Mouse (Mus musculus): ENCODE data around the gene Tns4. TPM values are rescaled to one million over a fixed set of nuclear protein-coding genes. Genes with fewer than 3 reads are reported as not detected.

The Tns4 gene
- polyA plus RNA-seq, 1 experiment: not detected

- Histone ChIP-seq H3K4me1 (ENCODE audit: control insufficient read depth, insufficient read depth, low read length) (peaks cover 19% of the 10 kb centered on the region), H3K4me3 (ENCODE audit: insufficient read depth, low read depth, low read length) (peak overlapping the region; percentile 44), H3K27ac (ENCODE audit: insufficient read depth, low read depth, low read length) (no peak overlapping the region)
- TF ChIP-seq POLR2A (IDR thresholded peaks at IDR 0.05; ENCODE audit: insufficient read depth, low read depth, low read length) (no peak), CTCF (IDR thresholded peaks at IDR 0.05; ENCODE audit: insufficient read depth, low read depth, low read length) (no peak)
- 5% methylated on average over 17 of the region's 17 CpGs for WGBS
These were observed 48.6 kb downstream of the Tns4 start for GRCm38 (mm10) chr11:99040346-99040974.

DNA sequence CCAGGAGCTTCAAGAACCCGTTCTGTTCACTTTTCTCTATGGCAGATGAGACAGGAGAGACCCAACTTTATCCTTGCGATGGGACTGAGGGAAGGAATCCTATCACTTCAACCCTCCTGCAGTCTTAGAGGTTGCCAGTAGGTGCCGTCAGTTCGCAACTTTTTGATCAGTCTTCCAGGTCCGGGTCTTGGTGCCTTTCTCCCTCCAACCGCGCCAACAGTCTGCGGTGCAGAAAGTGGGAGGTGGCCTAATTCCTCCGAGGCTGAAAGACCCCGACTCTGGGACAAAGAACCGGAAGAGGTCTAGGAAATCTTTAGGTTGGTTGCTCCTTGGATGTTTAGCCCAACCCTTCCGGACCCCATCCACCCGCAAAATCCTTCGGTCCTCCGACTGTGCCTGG lies 49.3 kb downstream of the Tns4 start:
- TF ChIP-seq POLR2A (IDR thresholded peaks at IDR 0.05; ENCODE audit: insufficient read depth, low read depth, low read length): no peak
- peak; percentile 74 for TF ChIP-seq CTCF (IDR thresholded peaks at IDR 0.05; ENCODE audit: insufficient read depth, low read depth, low read length)
- H3K4me3 ChIP-seq (ENCODE audit: insufficient read depth, low read depth, low read length): peak overlapping the region; percentile 33
- no peak overlapping the region for H3K27ac ChIP-seq (ENCODE audit: insufficient read depth, low read depth, low read length)
- H3K4me1 ChIP-seq (ENCODE audit: control insufficient read depth, insufficient read depth, low read length): peaks cover 19% of the 10 kb centered on the region
- WGBS: under 1% methylated on average over 15 of the region's 15 CpGs

- H3K4me1 ChIP-seq (ENCODE audit: control insufficient read depth, insufficient read depth, low read length): peaks cover 14% of the 10 kb centered on the region
- WGBS: 87% methylated on average over 6 of the region's 6 CpGs
- H3K4me3 ChIP-seq (ENCODE audit: insufficient read depth, low read depth, low read length): no peak overlapping the region
- no peak overlapping the region for H3K27ac ChIP-seq (ENCODE audit: insufficient read depth, low read depth, low read length)
- no peak for TF ChIP-seq POLR2A (IDR thresholded peaks at IDR 0.05; ENCODE audit: insufficient read depth, low read depth, low read length)
- TF ChIP-seq CTCF (IDR thresholded peaks at IDR 0.05; ENCODE audit: insufficient read depth, low read depth, low read length): no peak
These were observed 52.9 kb downstream of the Tns4 start for GRCm38 (mm10) chr11:99036254-99036653.

GRCm38 (mm10) chr11:99035350-99035749 lies 53.8 kb downstream of the Tns4 start:
- 68% methylated on average over 4 of the region's 4 CpGs for WGBS
- H3K4me3 ChIP-seq (ENCODE audit: insufficient read depth, low read depth, low read length): no peak overlapping the region
- H3K27ac ChIP-seq (ENCODE audit: insufficient read depth, low read depth, low read length): no peak overlapping the region
- no peak for TF ChIP-seq CTCF (IDR thresholded peaks at IDR 0.05; ENCODE audit: insufficient read depth, low read depth, low read length)
- TF ChIP-seq POLR2A (IDR thresholded peaks at IDR 0.05; ENCODE audit: insufficient read depth, low read depth, low read length): no peak
- H3K4me1 ChIP-seq (ENCODE audit: control insufficient read depth, insufficient read depth, low read length): peaks cover 5% of the 10 kb centered on the region

DNA sequence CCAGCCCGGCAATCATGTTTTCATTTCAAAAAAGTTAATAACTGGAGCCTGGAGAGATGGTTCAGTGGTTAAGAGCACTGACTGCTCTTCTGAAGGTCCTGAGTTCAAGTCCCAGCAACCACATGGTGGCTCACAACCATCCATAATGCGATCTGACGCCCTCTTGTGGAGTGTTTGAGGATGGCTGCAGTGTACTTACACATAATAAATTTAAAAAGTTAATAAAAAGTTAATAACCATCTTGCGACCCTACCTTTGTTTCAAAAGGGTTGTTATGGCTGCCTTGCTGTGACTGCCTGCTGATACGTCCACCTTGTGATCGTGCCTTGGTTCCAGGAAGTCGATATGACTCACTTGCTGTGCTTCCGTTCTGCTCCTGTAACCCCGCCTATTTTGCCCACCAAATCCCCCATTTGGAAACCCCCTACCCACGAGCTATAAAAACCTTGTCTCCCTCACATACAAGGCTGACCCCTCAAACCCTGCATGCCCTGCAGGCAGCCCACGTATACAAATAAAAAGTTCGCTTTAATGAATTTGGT lies 62.1 kb downstream of the Tns4 start:
- peaks cover 10% of the 10 kb centered on the region for H3K4me1 ChIP-seq (ENCODE audit: control insufficient read depth, insufficient read depth, low read length)
- WGBS: 88% methylated on average over 12 of the region's 12 CpGs
- no peak for TF ChIP-seq CTCF (IDR thresholded peaks at IDR 0.05; ENCODE audit: insufficient read depth, low read depth, low read length)
- no peak for TF ChIP-seq POLR2A (IDR thresholded peaks at IDR 0.05; ENCODE audit: insufficient read depth, low read depth, low read length)

DNA sequence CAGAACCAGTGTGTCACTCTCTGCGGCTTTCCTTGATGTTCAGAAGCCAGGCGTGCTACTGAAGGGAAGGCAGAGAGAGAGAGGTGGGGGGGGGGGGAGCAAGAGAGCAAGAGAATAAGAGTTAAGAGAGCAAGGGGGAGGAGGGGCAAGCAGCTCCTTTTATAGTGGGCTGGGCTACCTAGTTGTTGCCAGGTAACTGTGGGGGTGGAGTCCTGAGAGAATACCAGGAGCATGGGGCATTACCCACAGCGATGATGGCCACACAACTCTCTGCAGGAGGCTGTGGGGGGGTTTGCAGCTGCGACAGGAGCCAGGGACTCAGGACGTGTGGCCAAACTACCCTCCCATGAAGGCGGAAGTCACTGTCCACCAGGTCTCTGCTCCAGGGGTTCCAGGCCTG lies 63.2 kb downstream of the Tns4 start:
- Histone ChIP-seq H3K27ac (ENCODE audit: insufficient read depth, low read depth, low read length) (no peak overlapping the region), H3K4me3 (ENCODE audit: insufficient read depth, low read depth, low read length) (no peak overlapping the region), H3K4me1 (ENCODE audit: control insufficient read depth, insufficient read depth, low read length) (peaks cover 10% of the 10 kb centered on the region)
- TF ChIP-seq CTCF (IDR thresholded peaks at IDR 0.05; ENCODE audit: insufficient read depth, low read depth, low read length): no peak
- no peak for TF ChIP-seq POLR2A (IDR thresholded peaks at IDR 0.05; ENCODE audit: insufficient read depth, low read depth, low read length)
- 96% methylated on average over 6 of the region's 6 CpGs for WGBS

More for the DNA sequence above, 62.1 kb downstream of the Tns4 start:
- H3K4me3 ChIP-seq (ENCODE audit: insufficient read depth, low read depth, low read length): no peak overlapping the region
- H3K27ac ChIP-seq (ENCODE audit: insufficient read depth, low read depth, low read length): no peak overlapping the region

DNA sequence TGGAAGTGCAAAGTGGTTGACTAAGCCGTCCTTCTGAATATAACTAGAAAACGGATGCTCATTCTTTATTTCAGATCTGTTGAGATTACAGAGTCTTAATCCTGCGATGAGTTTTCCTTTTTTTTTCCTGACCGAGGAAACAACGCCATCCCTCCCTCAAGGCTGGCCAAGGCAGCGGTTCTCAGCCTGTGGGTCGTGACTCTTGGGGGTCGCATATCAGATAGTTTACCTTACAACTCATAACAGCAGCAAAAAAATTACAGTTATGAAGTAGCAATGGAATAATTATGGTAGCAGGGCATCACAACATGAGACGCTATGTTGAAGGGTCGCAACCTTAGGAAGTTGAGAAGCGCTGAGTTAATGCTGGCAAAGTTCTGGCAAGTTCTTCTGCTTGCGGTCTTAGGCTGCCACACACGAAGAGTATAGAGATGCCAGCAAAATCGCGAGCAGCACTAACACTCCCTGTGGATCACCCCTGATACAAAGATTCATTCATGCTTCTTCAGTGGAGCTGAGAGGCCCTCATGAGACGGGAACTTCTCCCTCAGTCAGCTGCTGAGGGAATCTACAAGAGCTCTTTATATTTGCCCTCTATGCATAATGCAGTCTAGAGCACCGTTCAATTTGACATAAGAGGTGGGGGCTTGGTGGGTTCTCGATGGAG lies 64.5 kb downstream of the Tns4 start:
- Histone ChIP-seq H3K4me3 (ENCODE audit: insufficient read depth, low read depth, low read length) (peak overlapping the region; percentile 47), H3K27ac (ENCODE audit: insufficient read depth, low read depth, low read length) (no peak overlapping the region; the same call in 1 of the 2 replicates), H3K4me1 (ENCODE audit: control insufficient read depth, insufficient read depth, low read length) (peaks cover 10% of the 10 kb centered on the region)
- WGBS: 27% methylated on average over 18 of the region's 18 CpGs
- TF ChIP-seq POLR2A (IDR thresholded peaks at IDR 0.05; ENCODE audit: insufficient read depth, low read depth, low read length) (no peak), CTCF (IDR thresholded peaks at IDR 0.05; ENCODE audit: insufficient read depth, low read depth, low read length) (no peak)

DNA sequence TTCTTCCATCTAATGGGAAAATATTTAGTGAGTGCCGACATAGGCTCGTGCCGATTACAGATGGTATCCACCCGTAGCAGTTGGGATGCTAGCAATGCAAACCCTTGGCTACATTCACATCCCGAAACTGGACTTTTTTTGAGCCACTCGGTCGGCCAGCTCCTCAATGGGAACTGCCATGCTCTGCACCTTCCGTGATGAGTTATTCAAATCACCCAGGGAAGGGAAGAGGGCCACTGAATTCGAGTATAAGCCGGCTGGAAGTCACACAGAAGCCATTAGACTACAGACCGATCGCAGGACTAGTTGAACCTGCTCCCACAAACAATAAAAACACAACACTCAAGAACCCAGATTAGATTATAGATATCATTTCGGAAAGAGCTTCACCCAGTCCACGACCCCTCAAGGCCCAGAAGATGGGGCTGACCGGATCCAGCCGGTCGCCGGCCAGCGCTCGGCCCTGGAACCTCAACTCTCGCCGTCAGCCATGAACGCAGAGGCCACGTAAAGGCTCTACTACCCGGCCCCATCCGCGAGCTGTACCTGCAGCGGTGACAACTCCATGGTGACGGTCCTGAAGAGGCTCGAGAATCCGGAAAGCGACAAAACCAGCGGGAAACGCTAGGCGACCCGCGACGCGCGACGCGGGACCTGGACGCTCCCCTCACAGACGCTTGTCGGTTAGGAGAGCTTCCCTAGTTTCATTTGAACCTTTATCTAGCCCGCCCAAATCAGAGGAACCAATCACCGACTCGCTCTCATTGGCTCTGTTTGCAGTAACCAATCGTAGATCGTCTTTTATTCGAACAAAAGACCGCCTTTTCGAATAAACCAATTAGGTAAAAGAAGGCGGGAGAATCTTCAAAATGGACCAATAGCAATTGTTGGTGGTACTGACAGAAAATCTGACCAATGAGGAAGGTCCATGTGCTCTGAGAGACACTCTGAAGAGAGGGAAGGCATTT lies 65.3 kb downstream of the Tns4 start, which contains the start of gene Top2a:
Top2a (minus strand) TSS at position 690 of the 968 bp plus-strand sequence.
- TF ChIP-seq CTCF (IDR thresholded peaks at IDR 0.05; ENCODE audit: insufficient read depth, low read depth, low read length) (no peak), POLR2A (IDR thresholded peaks at IDR 0.05; ENCODE audit: insufficient read depth, low read depth, low read length) (0 out of 2 replicates have a peak, but pooled peaks have one; percentile 27)
- WGBS: under 1% methylated on average over 54 of the region's 54 CpGs
- peak within 1 kb of the TSS; percentile 82 for H3K4me3 ChIP-seq (ENCODE audit: insufficient read depth, low read depth, low read length)
- H3K27ac ChIP-seq (ENCODE audit: insufficient read depth, low read depth, low read length): no peak within 1 kb of the TSS; the same call in 1 of the 2 replicates
- H3K4me1 ChIP-seq (ENCODE audit: control insufficient read depth, insufficient read depth, low read length): peaks cover 10% of the 10 kb centered on the region
